Mouse (Mus musculus) heart, embryonic 10.5 days (tissue): ENCODE data around the gene Doc2b. TPM values are rescaled to one million over a fixed set of nuclear protein-coding genes. Genes with fewer than 3 reads are reported as not detected.

Experiments used
- DNase-seq: peaks from one replicate; pipeline ENCODE4 v3.0.0-alpha.2; 2017; ENCODE audit warnings: low spot score
- H3K27ac ChIP-seq: fragments of 300-500 bp; sonication (generic); 2 replicates; pipeline ENCODE4 v1.5.1; 2016; ENCODE audit warnings: mild to moderate bottlenecking
- H3K27me3 ChIP-seq: fragments of 300-500 bp; sonication (generic); 2 replicates; pipeline ENCODE4 v1.6.1; 2016; ENCODE audit warnings: mild to moderate bottlenecking; ENCODE audit not compliant: poor library complexity, insufficient read depth, severe bottlenecking
- H3K36me3 ChIP-seq: fragments of 300-500 bp; sonication (generic); 2 replicates; pipeline ENCODE4 v1.6.1; 2016; ENCODE audit warnings: mild to moderate bottlenecking, moderate library complexity
- H3K4me1 ChIP-seq: fragments of 300-500 bp; sonication (generic); 2 replicates; pipeline ENCODE4 v1.6.1; 2016; ENCODE audit warnings: mild to moderate bottlenecking
- H3K4me3 ChIP-seq: fragments of 300-500 bp; sonication (generic); 2 replicates; pipeline ENCODE4 v1.5.1; 2016; ENCODE audit warnings: mild to moderate bottlenecking, moderate library complexity
- H3K9me3 ChIP-seq: fragments of 300-500 bp; sonication (generic); 2 replicates; pipeline ENCODE4 v1.6.1; 2016; ENCODE audit warnings: mild to moderate bottlenecking, moderate library complexity
- WGBS: fragments of 180-500 bp; shearing (Covaris S2); methylation state at CpG from one replicate; pipeline ENCODE4 v1.1.7; 2016; 5-methylcytosine and 5-hydroxymethylcytosine counted together
- polyA plus RNA-seq: library from polyadenylated mRNA; unstranded; fragments of >200 nt; fragmentation: Nextera tagmentation; extraction: Ambion mirVana; gene quantifications from 2 replicates; pipeline ENCODE4 v1.2.1, GENCODE M21; 2016

Gene Doc2b
- polyA plus RNA-seq, 1 experiment from 2014 or later = 0.18 TPM

- Histone ChIP-seq H3K27ac (peak overlapping the region; percentile 79; the same call in 1 of the 2 replicates), H3K4me1 (peaks cover 27% of the 10 kb centered on the region), H3K9me3 (no peaks in the 10 kb centered on the region), H3K27me3 (peaks cover 8% of the 10 kb centered on the region), H3K36me3 (no peaks in the 10 kb centered on the region), H3K4me3 (no peak overlapping the region)
- WGBS = 6% methylated on average over 3 of the region's 3 CpGs
- peak; percentile 91 for DNase-seq
Observed at GRCm38 (mm10) chr11:75811900-75812299, 16.1 kb upstream of the Doc2b start.

- Histone ChIP-seq H3K27me3 (peaks cover 11% of the 10 kb centered on the region), H3K27ac (no peak overlapping the region), H3K4me3 (no peak overlapping the region), H3K36me3 (no peaks in the 10 kb centered on the region), H3K4me1 (peaks cover 27% of the 10 kb centered on the region), H3K9me3 (no peaks in the 10 kb centered on the region)
- WGBS = 92% methylated on average over 3 of the region's 3 CpGs
- DNase-seq = no peak
Observed at GRCm38 (mm10) chr11:75810526-75810925, 14.7 kb upstream of the Doc2b start.

GRCm38 (mm10) chr11:75807486-75807885 lies 11.6 kb upstream of the Doc2b start:
- Histone ChIP-seq H3K4me1 (peaks cover 15% of the 10 kb centered on the region), H3K27ac (peak overlapping the region; percentile 7; the same call in 1 of the 2 replicates), H3K4me3 (no peak overlapping the region), H3K9me3 (no peaks in the 10 kb centered on the region), H3K36me3 (no peaks in the 10 kb centered on the region), H3K27me3 (peaks cover 11% of the 10 kb centered on the region)
- no peak for DNase-seq
- WGBS = 40% methylated on average over 5 of the region's 5 CpGs

GRCm38 (mm10) chr11:75801771-75802550 lies 6.1 kb upstream of the Doc2b start:
- WGBS = 87% methylated on average over 7 of the region's 7 CpGs
- H3K4me1 ChIP-seq = no peaks in the 10 kb centered on the region

GRCm38 (mm10) chr11:75801369-75801768 lies 5.5 kb upstream of the Doc2b start:
- no peak overlapping the region for H3K27ac ChIP-seq
- no peak for DNase-seq
- H3K9me3 ChIP-seq = no peaks in the 10 kb centered on the region
- 70% methylated on average over 4 of the region's 4 CpGs for WGBS
- H3K4me1 ChIP-seq = peaks cover under 1% of the 10 kb centered on the region; the same call in 1 of the 2 replicates
- H3K36me3 ChIP-seq = no peaks in the 10 kb centered on the region
- no peak overlapping the region for H3K4me3 ChIP-seq
- peaks cover 44% of the 10 kb centered on the region for H3K27me3 ChIP-seq

More at GRCm38 (mm10) chr11:75801771-75802550, 6.1 kb upstream of the Doc2b start:
- no peaks in the 10 kb centered on the region for H3K9me3 ChIP-seq
- DNase-seq = no peak
- H3K4me3 ChIP-seq = no peak overlapping the region
- H3K27me3 ChIP-seq = peaks cover 43% of the 10 kb centered on the region
- H3K27ac ChIP-seq = no peak overlapping the region
- no peaks in the 10 kb centered on the region for H3K36me3 ChIP-seq

GRCm38 (mm10) chr11:75796536-75797246 lies 842 bp upstream of the Doc2b start:
- H3K27me3 ChIP-seq = peaks cover 85% of the 10 kb centered on the region
- no peak overlapping the region for H3K27ac ChIP-seq
- no peak overlapping the region for H3K4me3 ChIP-seq
- no peaks in the 10 kb centered on the region for H3K36me3 ChIP-seq
- WGBS = 64% methylated on average over 13 of the region's 13 CpGs
- DNase-seq = no peak
- no peaks in the 10 kb centered on the region for H3K9me3 ChIP-seq
- H3K4me1 ChIP-seq = peaks cover 18% of the 10 kb centered on the region

GRCm38 (mm10) chr11:75795321-75795636 lies 570 bp downstream of the Doc2b start:
- H3K36me3 ChIP-seq = no peaks in the 10 kb centered on the region
- H3K27ac ChIP-seq = peak overlapping the region; percentile 71
- H3K9me3 ChIP-seq = no peaks in the 10 kb centered on the region
- peaks cover 99% of the 10 kb centered on the region for H3K27me3 ChIP-seq
- no peak for DNase-seq
- H3K4me3 ChIP-seq = peak overlapping the region; percentile 64
- 2% methylated on average over 42 of the region's 42 CpGs for WGBS
- peaks cover 18% of the 10 kb centered on the region for H3K4me1 ChIP-seq

- Histone ChIP-seq H3K27ac (peak overlapping the region; percentile 71; the same call in 1 of the 2 replicates), H3K9me3 (no peaks in the 10 kb centered on the region), H3K4me1 (peaks cover 18% of the 10 kb centered on the region), H3K36me3 (no peaks in the 10 kb centered on the region), H3K27me3 (peaks cover 99% of the 10 kb centered on the region), H3K4me3 (peak overlapping the region; percentile 64)
- 6% methylated on average over 42 of the region's 45 CpGs for WGBS
- DNase-seq = no peak
Observed at GRCm38 (mm10) chr11:75794602-75795320, 1.1 kb downstream of the Doc2b start.

- no peak for DNase-seq
- Histone ChIP-seq H3K27ac (no peak overlapping the region), H3K4me1 (peaks cover 23% of the 10 kb centered on the region), H3K4me3 (no peak overlapping the region), H3K36me3 (no peaks in the 10 kb centered on the region), H3K9me3 (no peaks in the 10 kb centered on the region), H3K27me3 (peaks cover 99% of the 10 kb centered on the region)
- WGBS = 72% methylated on average over 5 of the region's 5 CpGs
Observed at GRCm38 (mm10) chr11:75793351-75793750, 2.5 kb downstream of the Doc2b start.

GRCm38 (mm10) chr11:75792535-75792934 lies 3.3 kb downstream of the Doc2b start:
- no peaks in the 10 kb centered on the region for H3K36me3 ChIP-seq
- H3K27ac ChIP-seq = no peak overlapping the region
- H3K4me3 ChIP-seq = no peak overlapping the region
- peaks cover 95% of the 10 kb centered on the region for H3K27me3 ChIP-seq
- WGBS = 64% methylated on average over 5 of the region's 5 CpGs
- peaks cover 27% of the 10 kb centered on the region for H3K4me1 ChIP-seq
- DNase-seq = no peak
- H3K9me3 ChIP-seq = no peaks in the 10 kb centered on the region

- Histone ChIP-seq H3K4me1 (peaks cover 11% of the 10 kb centered on the region; the same call in 1 of the 2 replicates), H3K4me3 (no peak overlapping the region), H3K27me3 (peaks cover 62% of the 10 kb centered on the region), H3K27ac (no peak overlapping the region), H3K36me3 (no peaks in the 10 kb centered on the region), H3K9me3 (no peaks in the 10 kb centered on the region)
- no peak for DNase-seq
- 78% methylated on average over 8 of the region's 8 CpGs for whole genome bisulfite sequencing
Observed at GRCm38 (mm10) chr11:75785897-75786296, 10.0 kb downstream of the Doc2b start.

- H3K27ac ChIP-seq = no peak overlapping the region
- no peaks in the 10 kb centered on the region for H3K9me3 ChIP-seq
- no peak overlapping the region for H3K4me3 ChIP-seq
- 76% methylated on average over 5 of the region's 5 CpGs for WGBS
- no peaks in the 10 kb centered on the region for H3K36me3 ChIP-seq
- peaks cover 10% of the 10 kb centered on the region; the same call in 1 of the 2 replicates for H3K4me1 ChIP-seq
- no peak for DNase-seq
- peaks cover 43% of the 10 kb centered on the region for H3K27me3 ChIP-seq
Observed at GRCm38 (mm10) chr11:75783799-75784198, 12.1 kb downstream of the Doc2b start.

- Histone ChIP-seq H3K9me3 (no peaks in the 10 kb centered on the region), H3K4me1 (peaks cover 2% of the 10 kb centered on the region; the same call in 1 of the 2 replicates), H3K27me3 (peaks cover 43% of the 10 kb centered on the region), H3K4me3 (no peak overlapping the region), H3K27ac (no peak overlapping the region), H3K36me3 (no peaks in the 10 kb centered on the region)
- peak; percentile 84 for DNase-seq
- WGBS = 25% methylated on average over 6 of the region's 6 CpGs
Observed at GRCm38 (mm10) chr11:75781919-75782318, 13.9 kb downstream of the Doc2b start.
